Mouse (Mus musculus): Measurements from ENCODE around the gene Tcf7. TPM values are rescaled to one million over a fixed set of nuclear protein-coding genes. Genes with fewer than 3 reads are reported as not detected.

Tcf7 gene
- polyA plus RNA-seq, 1 experiment: 2,910 TPM

GRCm38 (mm10) chr11:52271765-52272495, 10.9 kb downstream of the Tcf7 start:
- WGBS: 49% methylated on average over 8 of the region's 8 CpGs
- no peak for TF ChIP-seq CTCF (IDR thresholded peaks at IDR 0.05; ENCODE audit: borderline replicate concordance, control insufficient read depth, extremely low read depth, insufficient read depth, low read length, poor library complexity)
- no peak for TF ChIP-seq POLR2A (IDR thresholded peaks at IDR 0.05; ENCODE audit: control insufficient read depth, extremely low read depth, insufficient read depth, low read length, poor library complexity)
- no peak for DNase-seq
- Histone ChIP-seq H3K4me3 (ENCODE audit: control insufficient read depth, insufficient read depth, low read length) (peak overlapping the region; percentile 30), H3K4me1 (replicated peaks; ENCODE audit: control insufficient read depth, insufficient read depth, low read length) (peaks cover 70% of the 10 kb centered on the region), H3K27ac (ENCODE audit: control insufficient read depth, insufficient read depth, low read length) (peak overlapping the region; percentile 96), H3K36me3 (ENCODE audit: control insufficient read depth, insufficient read depth, low read length) (peaks cover 96% of the 10 kb centered on the region), H3K27me3 (ENCODE audit: control insufficient read depth, insufficient read depth, low read length) (no peaks in the 10 kb centered on the region)

DNA sequence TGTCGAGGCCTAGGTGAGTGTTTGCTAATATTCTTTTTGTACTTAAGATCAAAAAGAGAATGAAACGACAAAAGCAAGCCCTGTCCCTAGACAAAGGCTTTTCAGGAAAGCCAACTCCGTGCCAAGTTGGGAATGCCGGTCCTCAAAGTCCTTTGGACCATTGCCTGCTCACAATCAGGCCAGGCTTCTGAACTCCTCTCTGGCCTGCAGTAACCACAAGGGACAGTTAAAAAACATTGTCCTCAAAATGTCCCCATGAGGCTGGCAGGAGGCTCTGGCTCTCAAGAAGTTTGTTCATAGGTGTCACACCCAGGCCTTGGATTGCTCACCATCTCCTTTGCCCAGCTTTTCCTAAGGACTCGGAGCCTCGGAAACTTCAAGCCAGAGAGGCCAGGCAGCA, 13.0 kb downstream of the Tcf7 start:
- peaks cover 95% of the 10 kb centered on the region for H3K36me3 ChIP-seq (ENCODE audit: control insufficient read depth, insufficient read depth, low read length)
- DNase-seq: no peak
- no peaks in the 10 kb centered on the region for H3K27me3 ChIP-seq (ENCODE audit: control insufficient read depth, insufficient read depth, low read length)
- peak overlapping the region; percentile 89 for H3K27ac ChIP-seq (ENCODE audit: control insufficient read depth, insufficient read depth, low read length)
- H3K4me3 ChIP-seq (ENCODE audit: control insufficient read depth, insufficient read depth, low read length): no peak overlapping the region
- TF ChIP-seq POLR2A (IDR thresholded peaks at IDR 0.05; ENCODE audit: control insufficient read depth, extremely low read depth, insufficient read depth, low read length, poor library complexity): no peak
- TF ChIP-seq CTCF (IDR thresholded peaks at IDR 0.05; ENCODE audit: borderline replicate concordance, control insufficient read depth, extremely low read depth, insufficient read depth, low read length, poor library complexity): no peak
- peaks cover 87% of the 10 kb centered on the region for H3K4me1 ChIP-seq (replicated peaks; ENCODE audit: control insufficient read depth, insufficient read depth, low read length)
- WGBS: 77% methylated on average over 6 of the region's 6 CpGs

- WGBS: 20% methylated on average over 7 of the region's 7 CpGs
- peaks cover 94% of the 10 kb centered on the region for H3K36me3 ChIP-seq (ENCODE audit: control insufficient read depth, insufficient read depth, low read length)
- 0 out of 2 replicates have a peak, but pooled peaks have one; percentile 15 for TF ChIP-seq CTCF (IDR thresholded peaks at IDR 0.05; ENCODE audit: borderline replicate concordance, control insufficient read depth, extremely low read depth, insufficient read depth, low read length, poor library complexity)
- TF ChIP-seq POLR2A (IDR thresholded peaks at IDR 0.05; ENCODE audit: control insufficient read depth, extremely low read depth, insufficient read depth, low read length, poor library complexity): 0 out of 2 replicates have a peak, but pooled peaks have one; percentile 65
- DNase-seq: peak; percentile 84
- peak overlapping the region; percentile 17 for H3K4me3 ChIP-seq (ENCODE audit: control insufficient read depth, insufficient read depth, low read length)
- H3K27ac ChIP-seq (ENCODE audit: control insufficient read depth, insufficient read depth, low read length): peak overlapping the region; percentile 89
- peaks cover 88% of the 10 kb centered on the region for H3K4me1 ChIP-seq (replicated peaks; ENCODE audit: control insufficient read depth, insufficient read depth, low read length)
- H3K27me3 ChIP-seq (ENCODE audit: control insufficient read depth, insufficient read depth, low read length): no peaks in the 10 kb centered on the region
Observed at GRCm38 (mm10) chr11:52268104-52268835, 14.5 kb downstream of the Tcf7 start.

DNA sequence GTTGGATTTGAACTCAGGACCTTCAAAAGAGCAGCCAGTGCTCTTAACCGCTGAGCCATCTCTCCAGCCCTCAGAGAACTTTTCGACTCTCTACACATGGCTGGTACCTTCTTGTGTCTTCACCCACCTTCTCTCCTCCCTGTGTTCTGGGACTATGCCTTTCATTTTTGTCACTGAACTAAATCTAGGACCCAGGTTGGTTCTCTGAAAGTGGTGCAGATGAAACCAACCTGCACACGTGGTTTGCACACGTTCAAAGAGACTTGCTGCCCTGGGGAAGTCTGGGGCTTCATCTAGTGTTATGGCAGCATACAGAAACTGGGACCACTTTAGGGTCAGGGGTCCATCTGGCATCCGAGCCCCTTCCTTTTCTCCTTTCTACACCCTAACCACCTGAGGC, 15.5 kb downstream of the Tcf7 start:
- WGBS: 33% methylated on average over 5 of the region's 5 CpGs
- H3K36me3 ChIP-seq (ENCODE audit: control insufficient read depth, insufficient read depth, low read length): peaks cover 94% of the 10 kb centered on the region
- TF ChIP-seq CTCF (IDR thresholded peaks at IDR 0.05; ENCODE audit: borderline replicate concordance, control insufficient read depth, extremely low read depth, insufficient read depth, low read length, poor library complexity) (no peak), POLR2A (IDR thresholded peaks at IDR 0.05; ENCODE audit: control insufficient read depth, extremely low read depth, insufficient read depth, low read length, poor library complexity) (no peak)
- peaks cover 87% of the 10 kb centered on the region for H3K4me1 ChIP-seq (replicated peaks; ENCODE audit: control insufficient read depth, insufficient read depth, low read length)
- H3K4me3 ChIP-seq (ENCODE audit: control insufficient read depth, insufficient read depth, low read length): no peak overlapping the region
- H3K27ac ChIP-seq (ENCODE audit: control insufficient read depth, insufficient read depth, low read length): peak overlapping the region; percentile 89
- H3K27me3 ChIP-seq (ENCODE audit: control insufficient read depth, insufficient read depth, low read length): no peaks in the 10 kb centered on the region
- DNase-seq: peak; percentile 33

DNA sequence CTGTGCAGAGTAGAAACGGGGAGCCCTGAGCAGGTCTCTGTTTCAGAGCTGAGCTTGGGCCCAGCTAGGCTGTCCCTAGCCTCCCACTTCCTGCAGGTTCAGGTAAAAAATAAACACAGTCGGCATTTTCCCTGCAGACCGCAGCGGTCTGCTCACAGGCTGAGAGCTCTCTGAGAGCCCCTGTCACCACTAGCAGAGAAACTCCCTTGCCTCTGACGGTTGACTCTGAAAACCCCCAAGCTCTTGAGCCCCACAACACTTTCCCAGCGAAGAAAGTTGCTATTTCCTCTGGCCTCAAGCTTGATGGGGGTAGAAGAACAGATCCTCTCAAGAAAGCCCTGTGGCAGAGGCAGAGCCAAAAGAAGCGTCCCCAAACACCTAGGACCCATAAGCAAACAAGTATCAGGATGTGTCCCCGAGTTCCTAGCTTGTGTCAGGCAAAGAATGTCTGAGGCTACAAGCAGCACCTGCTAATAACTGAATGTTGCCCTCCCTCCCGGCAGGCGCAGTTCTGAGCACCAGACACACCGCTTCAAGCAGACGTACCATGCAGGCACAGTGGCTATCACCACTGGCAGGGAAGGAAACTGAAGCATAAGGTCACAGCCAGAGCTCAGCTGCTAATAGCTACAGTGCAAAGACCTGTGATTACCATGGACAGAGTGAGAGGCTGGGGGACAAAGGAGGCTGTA, 17.1 kb downstream of the Tcf7 start:
- peak overlapping the region; percentile 33 for H3K4me3 ChIP-seq (ENCODE audit: control insufficient read depth, insufficient read depth, low read length)
- no peak for TF ChIP-seq CTCF (IDR thresholded peaks at IDR 0.05; ENCODE audit: borderline replicate concordance, control insufficient read depth, extremely low read depth, insufficient read depth, low read length, poor library complexity)
- TF ChIP-seq POLR2A (IDR thresholded peaks at IDR 0.05; ENCODE audit: control insufficient read depth, extremely low read depth, insufficient read depth, low read length, poor library complexity): peak; percentile 38; the same call in 1 of the 2 replicates
- no peaks in the 10 kb centered on the region for H3K27me3 ChIP-seq (ENCODE audit: control insufficient read depth, insufficient read depth, low read length)
- H3K4me1 ChIP-seq (replicated peaks; ENCODE audit: control insufficient read depth, insufficient read depth, low read length): peaks cover 95% of the 10 kb centered on the region
- H3K36me3 ChIP-seq (ENCODE audit: control insufficient read depth, insufficient read depth, low read length): peaks cover 99% of the 10 kb centered on the region
- H3K27ac ChIP-seq (ENCODE audit: control insufficient read depth, insufficient read depth, low read length): peak overlapping the region; percentile 94
- WGBS: 9% methylated on average over 12 of the region's 12 CpGs
- peak; percentile 61 for DNase-seq

GRCm38 (mm10) chr11:52264871-52265270, 17.9 kb downstream of the Tcf7 start:
- peaks cover 99% of the 10 kb centered on the region for H3K36me3 ChIP-seq (ENCODE audit: control insufficient read depth, insufficient read depth, low read length)
- H3K4me1 ChIP-seq (replicated peaks; ENCODE audit: control insufficient read depth, insufficient read depth, low read length): peaks cover 93% of the 10 kb centered on the region
- H3K27me3 ChIP-seq (ENCODE audit: control insufficient read depth, insufficient read depth, low read length): no peaks in the 10 kb centered on the region
- peak overlapping the region; percentile 94 for H3K27ac ChIP-seq (ENCODE audit: control insufficient read depth, insufficient read depth, low read length)
- H3K4me3 ChIP-seq (ENCODE audit: control insufficient read depth, insufficient read depth, low read length): 0 out of 2 replicates have a peak overlapping the region, but pooled peaks have one; percentile 33
- peak; percentile 19 for DNase-seq
- TF ChIP-seq POLR2A (IDR thresholded peaks at IDR 0.05; ENCODE audit: control insufficient read depth, extremely low read depth, insufficient read depth, low read length, poor library complexity) (no peak), CTCF (IDR thresholded peaks at IDR 0.05; ENCODE audit: borderline replicate concordance, control insufficient read depth, extremely low read depth, insufficient read depth, low read length, poor library complexity) (no peak)
- WGBS: 72% methylated on average over 7 of the region's 7 CpGs

Measured in thymus, adult 2 months (tissue).